Mouse (Mus musculus): ENCODE results near the gene Lbx1. TPM values are rescaled to one million over a fixed set of nuclear protein-coding genes. Genes with fewer than 3 reads are reported as not detected.

Gene Lbx1
- not detected in 3 replicates for total RNA-seq (2017)

- no peak for ATAC-seq (replicated peaks; ENCODE audit: insufficient number of reproducible peaks, low FRiP score, low TSS enrichment, poor library complexity, severe bottlenecking)
These were observed at the start of gene Lbx1 for GRCm38 (mm10) chr19:45235766-45236362. TSS of gene Lbx1 (minus strand) at chr19:45235812.

- ATAC-seq (replicated peaks; ENCODE audit: insufficient number of reproducible peaks, low FRiP score, low TSS enrichment, poor library complexity, severe bottlenecking) = peak; percentile 53; the same call in 1 of the 2 replicates
These were observed 47.7 kb upstream of the Lbx1 start for GRCm38 (mm10) chr19:45283302-45283701.

GRCm38 (mm10) chr19:45276196-45276595 lies 40.6 kb upstream of the Lbx1 start:
- no peak for ATAC-seq (replicated peaks; ENCODE audit: insufficient number of reproducible peaks, low FRiP score, low TSS enrichment, poor library complexity, severe bottlenecking)

- ATAC-seq (replicated peaks; ENCODE audit: insufficient number of reproducible peaks, low FRiP score, low TSS enrichment, poor library complexity, severe bottlenecking) = no peak
These were observed 36.4 kb upstream of the Lbx1 start for GRCm38 (mm10) chr19:45271986-45272385.

- ATAC-seq (replicated peaks; ENCODE audit: insufficient number of reproducible peaks, low FRiP score, low TSS enrichment, poor library complexity, severe bottlenecking) = no peak
These were observed 27.4 kb upstream of the Lbx1 start for GRCm38 (mm10) chr19:45262995-45263394.

GRCm38 (mm10) chr19:45257414-45258326 lies 22.1 kb upstream of the Lbx1 start:
- no peak for ATAC-seq (replicated peaks; ENCODE audit: insufficient number of reproducible peaks, low FRiP score, low TSS enrichment, poor library complexity, severe bottlenecking)

- ATAC-seq (replicated peaks; ENCODE audit: insufficient number of reproducible peaks, low FRiP score, low TSS enrichment, poor library complexity, severe bottlenecking) = no peak
These were observed 19.2 kb upstream of the Lbx1 start for GRCm38 (mm10) chr19:45254806-45255205.

GRCm38 (mm10) chr19:45252436-45252835 lies 16.8 kb upstream of the Lbx1 start:
- no peak for ATAC-seq (replicated peaks; ENCODE audit: insufficient number of reproducible peaks, low FRiP score, low TSS enrichment, poor library complexity, severe bottlenecking)

- ATAC-seq (replicated peaks; ENCODE audit: insufficient number of reproducible peaks, low FRiP score, low TSS enrichment, poor library complexity, severe bottlenecking) = no peak
These were observed 13.1 kb upstream of the Lbx1 start for GRCm38 (mm10) chr19:45248691-45249090.

GRCm38 (mm10) chr19:45243918-45244700 lies 8.5 kb upstream of the Lbx1 start:
- peak; percentile 52; the same call in 1 of the 2 replicates for ATAC-seq (replicated peaks; ENCODE audit: insufficient number of reproducible peaks, low FRiP score, low TSS enrichment, poor library complexity, severe bottlenecking)

- no peak for ATAC-seq (replicated peaks; ENCODE audit: insufficient number of reproducible peaks, low FRiP score, low TSS enrichment, poor library complexity, severe bottlenecking)
These were observed 7.6 kb upstream of the Lbx1 start for GRCm38 (mm10) chr19:45243264-45243602.

- no peak for ATAC-seq (replicated peaks; ENCODE audit: insufficient number of reproducible peaks, low FRiP score, low TSS enrichment, poor library complexity, severe bottlenecking)
These were observed 7.0 kb upstream of the Lbx1 start for GRCm38 (mm10) chr19:45242348-45243263.

GRCm38 (mm10) chr19:45242017-45242347 lies 6.4 kb upstream of the Lbx1 start:
- ATAC-seq (replicated peaks; ENCODE audit: insufficient number of reproducible peaks, low FRiP score, low TSS enrichment, poor library complexity, severe bottlenecking) = no peak

GRCm38 (mm10) chr19:45240026-45240425 lies 4.4 kb upstream of the Lbx1 start:
- ATAC-seq (replicated peaks; ENCODE audit: insufficient number of reproducible peaks, low FRiP score, low TSS enrichment, poor library complexity, severe bottlenecking) = no peak

GRCm38 (mm10) chr19:45239191-45239590 lies 3.6 kb upstream of the Lbx1 start:
- no peak for ATAC-seq (replicated peaks; ENCODE audit: insufficient number of reproducible peaks, low FRiP score, low TSS enrichment, poor library complexity, severe bottlenecking)

- ATAC-seq (replicated peaks; ENCODE audit: insufficient number of reproducible peaks, low FRiP score, low TSS enrichment, poor library complexity, severe bottlenecking) = no peak
These were observed 2.1 kb upstream of the Lbx1 start for GRCm38 (mm10) chr19:45237665-45238209.

- ATAC-seq (replicated peaks; ENCODE audit: insufficient number of reproducible peaks, low FRiP score, low TSS enrichment, poor library complexity, severe bottlenecking) = no peak
These were observed 1.5 kb upstream of the Lbx1 start for GRCm38 (mm10) chr19:45237099-45237498.

- no peak for ATAC-seq (replicated peaks; ENCODE audit: insufficient number of reproducible peaks, low FRiP score, low TSS enrichment, poor library complexity, severe bottlenecking)
These were observed 841 bp upstream of the Lbx1 start for GRCm38 (mm10) chr19:45236363-45236942.

Data from monocyte, adult 5-6 weeks (primary cell).